Mouse (Mus musculus): ENCODE data around the gene Prrt1. TPM values are rescaled to one million over a fixed set of nuclear protein-coding genes. Genes with fewer than 3 reads are reported as not detected.

Prrt1 gene
- polyA plus RNA-seq, 1 experiment, result 194 TPM

GRCm38 (mm10) chr17:34603375-34604060, 25.8 kb upstream of the Prrt1 start, which contains the start of gene Rnf5:
TSS of gene Rnf5 (minus strand) at chr17:34603690.
- peaks cover 9% of the 10 kb centered on the region for H3K4me1 ChIP-seq (ENCODE audit: control insufficient read depth, insufficient read depth, low read length)
- no peaks in the 10 kb centered on the region for H3K27me3 ChIP-seq (ENCODE audit: control insufficient read depth, insufficient read depth, low read length)
- peak within 1 kb of the TSS; percentile 87 for H3K4me3 ChIP-seq (replicated peaks; ENCODE audit: insufficient read depth, low read depth, low read length)
- peak; percentile 97 to 100 for DNase-seq
- TF ChIP-seq POLR2A (IDR thresholded peaks at IDR 0.05; ENCODE audit: borderline replicate concordance, insufficient read depth, low read length) (peak; percentile 52; the same call in 1 of the 2 replicates), CTCF (IDR thresholded peaks at IDR 0.05; ENCODE audit: borderline replicate concordance, insufficient read depth, low read depth, low read length) (no peak)
- H3K27ac ChIP-seq (ENCODE audit: insufficient read depth, low read length), result peak within 1 kb of the TSS; percentile 96
- 2% methylated on average over 30 of the region's 30 CpGs for WGBS

DNA sequence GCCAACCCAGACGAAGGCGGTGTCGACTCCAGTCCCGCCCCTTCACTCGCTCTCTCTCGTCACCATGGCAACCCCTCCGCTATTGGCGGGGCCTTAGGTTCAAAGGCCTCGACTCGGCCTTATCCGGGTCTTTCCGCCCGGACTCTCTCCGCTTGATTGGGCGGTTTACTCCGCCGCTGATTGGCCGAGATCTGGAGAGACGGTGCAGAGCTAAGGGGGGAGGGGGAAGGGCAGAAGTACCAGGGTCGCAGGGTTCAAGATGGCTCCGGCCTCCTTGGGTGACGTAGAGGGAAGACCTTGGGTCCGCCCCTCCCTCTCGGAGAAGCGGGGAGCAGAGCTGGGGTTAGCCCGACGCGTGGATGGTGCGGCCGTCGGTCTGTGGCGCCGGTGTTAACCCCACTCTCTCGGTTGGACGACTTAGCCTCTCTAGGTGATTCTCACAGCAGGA, 25.2 kb upstream of the Prrt1 start, which contains the start of gene Agpat1:
Gene Agpat1, plus strand, starts transcription at position 202 of the 448 bp plus-strand sequence.
- H3K27me3 ChIP-seq (ENCODE audit: control insufficient read depth, insufficient read depth, low read length), result no peaks in the 10 kb centered on the region
- DNase-seq, result peak; percentile 98 to 100
- H3K4me3 ChIP-seq (replicated peaks; ENCODE audit: insufficient read depth, low read depth, low read length), result peak within 1 kb of the TSS; percentile 87
- peak within 1 kb of the TSS; percentile 96 for H3K27ac ChIP-seq (ENCODE audit: insufficient read depth, low read length)
- TF ChIP-seq CTCF (IDR thresholded peaks at IDR 0.05; ENCODE audit: borderline replicate concordance, insufficient read depth, low read depth, low read length) (no peak), POLR2A (IDR thresholded peaks at IDR 0.05; ENCODE audit: borderline replicate concordance, insufficient read depth, low read length) (peak; percentile 77)
- H3K4me1 ChIP-seq (ENCODE audit: control insufficient read depth, insufficient read depth, low read length), result peaks cover 9% of the 10 kb centered on the region
- under 1% methylated on average over 35 of the region's 35 CpGs for WGBS

- WGBS, result 11% methylated on average over 24 of the region's 24 CpGs
- H3K4me3 ChIP-seq (replicated peaks; ENCODE audit: insufficient read depth, low read depth, low read length), result peak overlapping the region; percentile 82
- peaks cover 13% of the 10 kb centered on the region for H3K4me1 ChIP-seq (ENCODE audit: control insufficient read depth, insufficient read depth, low read length)
- H3K27me3 ChIP-seq (ENCODE audit: control insufficient read depth, insufficient read depth, low read length), result no peaks in the 10 kb centered on the region
- H3K27ac ChIP-seq (ENCODE audit: insufficient read depth, low read length), result peak overlapping the region; percentile 96
- TF ChIP-seq CTCF (IDR thresholded peaks at IDR 0.05; ENCODE audit: borderline replicate concordance, insufficient read depth, low read depth, low read length), result no peak
- no peak for TF ChIP-seq POLR2A (IDR thresholded peaks at IDR 0.05; ENCODE audit: borderline replicate concordance, insufficient read depth, low read length)
- no peak for DNase-seq
These were observed 24.7 kb upstream of the Prrt1 start for GRCm38 (mm10) chr17:34604511-34605237.

GRCm38 (mm10) chr17:34605609-34606008, 23.7 kb upstream of the Prrt1 start:
- no peak for TF ChIP-seq CTCF (IDR thresholded peaks at IDR 0.05; ENCODE audit: borderline replicate concordance, insufficient read depth, low read depth, low read length)
- peak; percentile 85 for TF ChIP-seq POLR2A (IDR thresholded peaks at IDR 0.05; ENCODE audit: borderline replicate concordance, insufficient read depth, low read length)
- Histone ChIP-seq H3K27me3 (ENCODE audit: control insufficient read depth, insufficient read depth, low read length) (no peaks in the 10 kb centered on the region), H3K4me1 (ENCODE audit: control insufficient read depth, insufficient read depth, low read length) (peaks cover 13% of the 10 kb centered on the region), H3K27ac (ENCODE audit: insufficient read depth, low read length) (peak overlapping the region; percentile 96), H3K4me3 (replicated peaks; ENCODE audit: insufficient read depth, low read depth, low read length) (peak overlapping the region; percentile 82)
- peak; percentile 97 for DNase-seq
- 3% methylated on average over 30 of the region's 30 CpGs for WGBS

DNA sequence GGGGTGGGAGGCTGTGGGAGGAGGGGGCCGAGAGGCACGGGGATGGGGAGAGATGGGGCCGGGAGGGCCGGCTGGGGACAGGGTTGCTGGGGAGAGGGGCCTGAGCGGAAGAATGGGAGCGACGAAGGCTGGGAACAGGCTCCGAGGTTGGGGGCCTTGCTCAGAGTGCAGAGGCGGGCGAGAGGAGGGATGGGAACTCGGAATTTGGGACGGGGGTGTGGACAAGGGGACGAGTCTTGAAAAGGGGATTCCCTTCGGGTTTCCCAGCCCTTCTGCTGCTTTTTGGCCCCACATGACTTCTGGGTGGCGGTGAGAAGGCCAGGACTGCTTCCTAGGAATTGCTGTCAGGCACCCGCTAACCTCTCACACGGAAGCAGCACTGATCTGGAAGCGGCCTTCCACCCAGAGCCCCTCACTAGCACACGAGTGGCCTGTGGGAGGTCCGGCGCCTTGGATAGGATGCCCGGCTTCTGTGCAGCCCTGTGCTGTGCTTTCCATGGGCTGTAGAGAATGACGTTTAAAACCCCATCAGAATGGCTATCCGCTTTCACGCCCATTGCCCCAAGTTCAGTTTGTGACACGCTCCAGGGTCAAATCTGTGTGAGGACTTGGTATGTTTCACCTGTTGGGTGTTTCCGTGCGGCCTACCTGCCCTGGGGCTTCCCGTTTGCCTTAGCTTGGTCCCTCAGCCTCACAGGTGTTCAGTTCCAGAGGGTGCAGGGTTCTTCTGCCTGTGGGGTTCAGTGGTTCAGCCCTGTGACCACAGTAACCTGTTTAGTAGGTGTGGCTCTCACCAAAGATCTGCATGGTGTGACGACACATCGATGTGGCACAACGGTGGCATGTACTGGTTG, 22.9 kb upstream of the Prrt1 start:
- TF ChIP-seq POLR2A (IDR thresholded peaks at IDR 0.05; ENCODE audit: borderline replicate concordance, insufficient read depth, low read length), result no peak
- no peak for TF ChIP-seq CTCF (IDR thresholded peaks at IDR 0.05; ENCODE audit: borderline replicate concordance, insufficient read depth, low read depth, low read length)
- 11% methylated on average over 32 of the region's 32 CpGs for WGBS
- peak in 1 of 2 experiments; percentile 56 for DNase-seq
- no peaks in the 10 kb centered on the region for H3K27me3 ChIP-seq (ENCODE audit: control insufficient read depth, insufficient read depth, low read length)
- no peak overlapping the region for H3K27ac ChIP-seq (ENCODE audit: insufficient read depth, low read length)
- peak overlapping the region; percentile 82 for H3K4me3 ChIP-seq (replicated peaks; ENCODE audit: insufficient read depth, low read depth, low read length)
- H3K4me1 ChIP-seq (ENCODE audit: control insufficient read depth, insufficient read depth, low read length), result peaks cover 21% of the 10 kb centered on the region

GRCm38 (mm10) chr17:34607997-34608396, 21.3 kb upstream of the Prrt1 start:
- no peak for DNase-seq
- 22% methylated on average over 7 of the region's 7 CpGs for WGBS
- TF ChIP-seq CTCF (IDR thresholded peaks at IDR 0.05; ENCODE audit: borderline replicate concordance, insufficient read depth, low read depth, low read length) (no peak), POLR2A (IDR thresholded peaks at IDR 0.05; ENCODE audit: borderline replicate concordance, insufficient read depth, low read length) (no peak)
- Histone ChIP-seq H3K4me1 (ENCODE audit: control insufficient read depth, insufficient read depth, low read length) (peaks cover 23% of the 10 kb centered on the region), H3K27me3 (ENCODE audit: control insufficient read depth, insufficient read depth, low read length) (no peaks in the 10 kb centered on the region), H3K4me3 (replicated peaks; ENCODE audit: insufficient read depth, low read depth, low read length) (no peak overlapping the region), H3K27ac (ENCODE audit: insufficient read depth, low read length) (no peak overlapping the region)

- Histone ChIP-seq H3K4me1 (ENCODE audit: control insufficient read depth, insufficient read depth, low read length) (peaks cover 23% of the 10 kb centered on the region), H3K27ac (ENCODE audit: insufficient read depth, low read length) (peak overlapping the region; percentile 23; the same call in 1 of the 2 replicates), H3K4me3 (replicated peaks; ENCODE audit: insufficient read depth, low read depth, low read length) (no peak overlapping the region), H3K27me3 (ENCODE audit: control insufficient read depth, insufficient read depth, low read length) (no peaks in the 10 kb centered on the region)
- 14% methylated on average over 8 of the region's 8 CpGs for WGBS
- DNase-seq, result no peak
- TF ChIP-seq CTCF (IDR thresholded peaks at IDR 0.05; ENCODE audit: borderline replicate concordance, insufficient read depth, low read depth, low read length), result no peak
- TF ChIP-seq POLR2A (IDR thresholded peaks at IDR 0.05; ENCODE audit: borderline replicate concordance, insufficient read depth, low read length), result no peak
These were observed 18.3 kb upstream of the Prrt1 start for GRCm38 (mm10) chr17:34611050-34611449.

Measured in cerebellum, adult 2 months (tissue).